Mouse (Mus musculus): ENCODE results near the gene Sdc4. TPM values are rescaled to one million over a fixed set of nuclear protein-coding genes. Genes with fewer than 3 reads are reported as not detected.

The Sdc4 gene
- total and polyA plus RNA-seq, 3 experiments, result 14.7 to 26.0 (median 20.2) TPM

- WGBS, result 2% methylated on average over 17 of the region's 17 CpGs
- H3K9ac ChIP-seq (ENCODE audit: low read depth, low read length), result peak within 1 kb of the TSS; percentile 57
- H3K4me1 ChIP-seq (ENCODE audit: control insufficient read depth, insufficient read depth, low read length), result no peaks in the 10 kb centered on the region; the same call in 1 of the 2 replicates
- intact Hi-C loops (cut with DNase I), result loop anchor here (5.0 kb wide), 1 partner anchor 287 kb away; no protein-coding TSS in a partner anchor
- H3K4me3 ChIP-seq, result peak within 1 kb of the TSS; percentile 43
- H3K27ac ChIP-seq, result no peak within 1 kb of the TSS
- H3K27me3 ChIP-seq (ENCODE audit: control insufficient read depth, insufficient read depth, low read length), result peaks cover 3% of the 10 kb centered on the region; the same call in 1 of the 2 replicates
- TF ChIP-seq EP300 (IDR thresholded peaks at IDR 0.05; ENCODE audit: insufficient read depth, low read depth, low read length), result no peak
- TF ChIP-seq CTCF (IDR thresholded peaks at IDR 0.05), result no peak
- TF ChIP-seq POLR2A (IDR thresholded peaks at IDR 0.05; ENCODE audit: insufficient read depth, low read depth, low read length), result no peak
- no peaks in the 10 kb centered on the region for H3K79me2 ChIP-seq (replicated peaks; ENCODE audit: control insufficient read depth, insufficient read depth, low read length)
- no peak for DNase-seq
- H3K36me3 ChIP-seq (ENCODE audit: control insufficient read depth, insufficient read depth, low read length), result no peaks in the 10 kb centered on the region
Measured at GRCm38 (mm10) chr2:164389020-164389419, 54.7 kb downstream of the Sdc4 start, which contains the start of gene Slpi. Gene Slpi (minus strand): TSS chr2:164389095.

DNA sequence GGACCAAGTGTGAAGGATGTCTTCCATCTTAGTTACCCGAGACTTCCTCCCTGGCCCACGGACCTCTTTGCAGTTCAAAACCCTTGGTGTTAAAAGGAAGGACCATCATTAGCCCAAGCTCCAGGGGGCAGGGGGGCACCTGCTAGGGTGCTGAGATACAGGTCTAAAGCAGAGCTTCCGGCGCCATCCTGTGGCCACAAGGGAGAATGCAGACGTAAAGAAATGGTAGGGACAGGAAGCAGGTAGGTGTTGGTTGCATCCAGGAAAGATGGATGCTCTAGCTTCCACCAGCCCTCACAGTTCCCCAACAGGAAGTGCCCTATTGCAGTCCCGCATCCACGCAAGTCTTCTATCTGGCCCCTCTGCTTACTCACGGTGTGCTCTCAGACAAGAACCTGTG lies 56.7 kb downstream of the Sdc4 start:
- H3K4me1 ChIP-seq (ENCODE audit: control insufficient read depth, insufficient read depth, low read length), result no peaks in the 10 kb centered on the region; the same call in 1 of the 2 replicates
- intact Hi-C loops (cut with DNase I), result loop anchor here (5.0 kb wide), 1 partner anchor 285 kb away; no protein-coding TSS in a partner anchor
- H3K27ac ChIP-seq, result no peak overlapping the region
- 15% methylated on average over 8 of the region's 8 CpGs for WGBS
- H3K4me3 ChIP-seq, result no peak overlapping the region
- TF ChIP-seq CTCF (IDR thresholded peaks at IDR 0.05) (peak; percentile 54), POLR2A (IDR thresholded peaks at IDR 0.05; ENCODE audit: insufficient read depth, low read depth, low read length) (no peak)
- H3K27me3 ChIP-seq (ENCODE audit: control insufficient read depth, insufficient read depth, low read length), result peaks cover 3% of the 10 kb centered on the region; the same call in 1 of the 2 replicates
- H3K36me3 ChIP-seq (ENCODE audit: control insufficient read depth, insufficient read depth, low read length), result no peaks in the 10 kb centered on the region
- H3K9ac ChIP-seq (ENCODE audit: low read depth, low read length), result no peak overlapping the region
- no peaks in the 10 kb centered on the region for H3K79me2 ChIP-seq (replicated peaks; ENCODE audit: control insufficient read depth, insufficient read depth, low read length)
- DNase-seq, result no peak

DNA sequence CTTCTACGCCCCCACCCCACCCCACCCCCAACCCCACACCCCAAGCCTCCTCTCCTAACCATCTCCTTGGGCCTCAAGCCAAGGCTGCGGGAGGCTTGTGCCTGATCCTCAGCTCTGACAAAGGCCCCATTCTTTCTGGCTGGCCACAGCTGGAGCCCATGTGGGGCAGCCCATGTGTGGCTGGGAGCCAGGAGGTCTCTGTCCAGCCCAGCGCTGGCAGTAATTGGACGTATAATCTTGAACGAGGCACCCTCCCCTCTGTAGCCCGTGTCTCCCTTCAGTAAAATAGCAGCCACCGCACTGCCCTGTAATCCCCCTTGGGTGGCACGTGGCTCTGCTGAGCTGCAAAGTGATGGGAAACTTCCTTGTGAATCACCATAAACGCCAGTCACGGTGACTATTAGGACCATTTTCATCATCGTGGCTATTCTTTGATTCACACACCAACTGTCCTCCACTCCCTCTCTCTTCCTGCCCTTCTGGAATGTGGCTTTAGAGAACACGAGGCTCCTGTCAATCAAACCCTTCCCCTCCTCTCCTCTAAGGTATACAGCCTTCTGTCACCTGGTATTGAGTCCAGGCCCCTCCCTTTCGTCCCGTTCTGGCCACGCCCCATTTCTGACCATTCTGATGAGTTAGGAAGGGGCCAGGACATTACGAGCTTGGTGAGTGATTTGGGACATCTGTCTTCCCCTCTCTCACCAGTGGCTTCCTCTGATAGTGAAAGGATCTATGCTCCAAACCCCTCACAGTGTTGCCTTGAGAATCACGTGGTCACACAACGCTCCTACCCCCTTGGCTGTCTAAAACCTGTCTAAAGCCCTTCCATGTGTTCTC lies 57.5 kb downstream of the Sdc4 start:
- Histone ChIP-seq H3K9ac (ENCODE audit: low read depth, low read length) (no peak overlapping the region), H3K27ac (no peak overlapping the region), H3K27me3 (ENCODE audit: control insufficient read depth, insufficient read depth, low read length) (peaks cover 3% of the 10 kb centered on the region; the same call in 1 of the 2 replicates), H3K4me3 (no peak overlapping the region), H3K4me1 (ENCODE audit: control insufficient read depth, insufficient read depth, low read length) (no peaks in the 10 kb centered on the region; the same call in 1 of the 2 replicates), H3K36me3 (ENCODE audit: control insufficient read depth, insufficient read depth, low read length) (no peaks in the 10 kb centered on the region), H3K79me2 (replicated peaks; ENCODE audit: control insufficient read depth, insufficient read depth, low read length) (no peaks in the 10 kb centered on the region)
- no peak for DNase-seq
- intact Hi-C loops (cut with DNase I), result loop anchor here (5.0 kb wide), 1 partner anchor 284 kb away; no protein-coding TSS in a partner anchor
- 12% methylated on average over 18 of the region's 18 CpGs for WGBS
- no peak for TF ChIP-seq POLR2A (IDR thresholded peaks at IDR 0.05; ENCODE audit: insufficient read depth, low read depth, low read length)
- TF ChIP-seq EP300 (IDR thresholded peaks at IDR 0.05; ENCODE audit: insufficient read depth, low read depth, low read length), result no peak

DNA sequence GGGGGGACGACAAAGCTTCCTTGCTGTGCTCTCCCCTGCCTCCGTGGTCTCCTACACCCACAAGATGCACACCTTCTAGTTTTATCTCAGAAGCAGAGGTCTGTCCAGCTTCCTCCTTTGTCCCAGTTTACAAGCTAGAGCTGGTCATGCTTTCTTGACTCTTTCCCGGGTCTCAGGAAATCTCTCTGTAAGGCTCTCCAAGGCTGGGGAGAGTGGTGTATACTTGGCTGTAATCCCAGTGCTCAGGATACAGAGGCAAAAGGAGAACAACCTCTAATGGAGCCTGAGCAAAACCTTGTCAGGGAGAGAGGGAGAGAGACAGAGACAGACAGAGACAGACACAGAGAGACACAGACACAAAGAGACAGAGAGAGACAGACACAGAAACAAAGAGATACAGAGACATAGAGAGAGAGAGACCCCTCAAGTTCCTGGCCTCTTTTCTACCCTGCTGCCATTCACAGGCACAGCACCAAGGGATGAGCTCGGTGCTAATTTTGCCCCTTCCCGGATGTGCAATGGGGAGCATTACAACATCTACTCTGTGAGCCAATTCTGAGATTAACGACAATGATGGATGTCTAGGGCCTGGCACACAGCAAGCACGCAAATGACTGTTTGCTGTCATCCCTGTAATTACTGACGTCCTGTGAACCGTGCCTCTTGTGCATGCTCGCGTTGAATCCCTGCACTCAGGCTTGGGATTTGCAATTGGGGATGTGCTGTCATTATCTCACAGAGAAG lies 59.9 kb downstream of the Sdc4 start:
- H3K36me3 ChIP-seq (ENCODE audit: control insufficient read depth, insufficient read depth, low read length), result no peaks in the 10 kb centered on the region
- TF ChIP-seq EP300 (IDR thresholded peaks at IDR 0.05; ENCODE audit: insufficient read depth, low read depth, low read length) (no peak), CTCF (IDR thresholded peaks at IDR 0.05) (no peak), POLR2A (IDR thresholded peaks at IDR 0.05; ENCODE audit: insufficient read depth, low read depth, low read length) (no peak)
- 0 out of 2 replicates have a peak, but pooled peaks cover 2% of the 10 kb centered on the region for H3K27me3 ChIP-seq (ENCODE audit: control insufficient read depth, insufficient read depth, low read length)
- no peaks in the 10 kb centered on the region; the same call in 1 of the 2 replicates for H3K4me1 ChIP-seq (ENCODE audit: control insufficient read depth, insufficient read depth, low read length)
- intact Hi-C loops (cut with DNase I), result no loop called here
- 45% methylated on average over 11 of the region's 11 CpGs for WGBS
- no peak for DNase-seq
- no peak overlapping the region for H3K9ac ChIP-seq (ENCODE audit: low read depth, low read length)
- no peak overlapping the region for H3K4me3 ChIP-seq
- H3K79me2 ChIP-seq (replicated peaks; ENCODE audit: control insufficient read depth, insufficient read depth, low read length), result no peaks in the 10 kb centered on the region
- H3K27ac ChIP-seq, result no peak overlapping the region

DNA sequence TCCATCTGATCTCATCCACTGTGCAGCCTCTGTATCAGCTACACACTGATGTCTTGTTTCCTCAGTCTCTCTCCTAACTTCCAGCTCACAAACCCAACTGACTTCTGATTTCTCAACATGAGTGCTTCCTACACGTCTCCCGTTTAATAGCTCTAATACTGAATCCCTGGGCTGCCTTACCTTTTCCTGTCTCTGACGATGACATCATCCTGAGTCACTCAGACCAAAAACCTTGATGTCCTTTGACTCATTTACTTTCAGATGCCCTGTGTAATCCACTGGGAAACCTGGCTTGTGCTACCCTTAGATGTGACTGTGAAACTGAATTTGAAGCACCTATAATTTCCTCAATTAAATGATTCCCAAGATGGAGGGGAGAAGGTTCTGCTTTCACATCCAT lies 60.7 kb downstream of the Sdc4 start:
- DNase-seq, result no peak
- Histone ChIP-seq H3K9ac (ENCODE audit: low read depth, low read length) (no peak overlapping the region), H3K27me3 (ENCODE audit: control insufficient read depth, insufficient read depth, low read length) (no peaks in the 10 kb centered on the region), H3K4me1 (ENCODE audit: control insufficient read depth, insufficient read depth, low read length) (no peaks in the 10 kb centered on the region; the same call in 1 of the 2 replicates), H3K27ac (no peak overlapping the region), H3K79me2 (replicated peaks; ENCODE audit: control insufficient read depth, insufficient read depth, low read length) (no peaks in the 10 kb centered on the region), H3K36me3 (ENCODE audit: control insufficient read depth, insufficient read depth, low read length) (no peaks in the 10 kb centered on the region), H3K4me3 (no peak overlapping the region)
- WGBS, result 38% methylated on average over 3 of the region's 3 CpGs
- intact Hi-C loops (cut with DNase I), result no loop called here
- TF ChIP-seq EP300 (IDR thresholded peaks at IDR 0.05; ENCODE audit: insufficient read depth, low read depth, low read length) (no peak), POLR2A (IDR thresholded peaks at IDR 0.05; ENCODE audit: insufficient read depth, low read depth, low read length) (no peak), CTCF (IDR thresholded peaks at IDR 0.05) (no peak)

Measured in heart, adult 2 months (tissue).